Mouse (Mus musculus): ENCODE measurements around the gene Elmsan1. TPM values are rescaled to one million over a fixed set of nuclear protein-coding genes. Genes with fewer than 3 reads are reported as not detected.

Elmsan1 gene
- total RNA-seq, 1 experiment, result 9.6 TPM

DNA sequence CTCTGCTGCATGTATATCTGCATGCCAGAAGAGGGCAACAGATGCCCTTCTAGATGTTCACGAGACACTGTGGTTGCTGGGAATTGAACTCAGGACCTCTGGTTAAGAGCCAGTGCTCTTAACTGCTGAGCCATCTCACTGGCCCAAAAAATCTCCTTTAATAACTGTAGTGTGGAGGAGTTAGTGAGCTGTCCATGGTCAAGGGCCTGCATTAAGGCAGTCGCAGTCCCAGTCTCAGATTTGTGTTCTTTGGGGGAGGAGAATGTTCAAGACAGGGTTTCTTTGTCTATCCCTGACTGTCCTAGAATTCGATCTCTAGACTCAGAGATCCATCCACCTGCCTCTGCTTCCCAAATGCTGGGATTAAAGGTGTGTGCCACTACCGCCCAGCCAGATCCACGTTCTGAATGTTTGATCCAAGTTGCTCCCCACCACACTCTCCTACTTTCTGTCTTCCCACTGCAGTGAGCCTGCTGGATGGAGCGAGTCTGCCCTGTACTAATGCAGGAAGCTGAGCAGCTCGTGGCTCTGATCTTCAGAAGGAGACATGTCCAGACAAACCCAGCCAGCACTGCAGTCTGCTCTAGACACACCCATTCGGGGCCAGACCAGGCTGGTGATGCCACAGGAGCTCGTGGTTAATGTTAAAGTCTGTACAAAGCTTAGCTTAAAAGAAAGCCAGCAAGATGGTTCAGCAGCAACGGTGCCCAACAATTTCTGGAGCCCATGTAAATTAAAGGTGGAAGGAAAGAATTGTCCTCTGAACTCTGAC is 17.5 kb upstream of the Elmsan1 start:
- Histone ChIP-seq H3K9me3 (ENCODE audit: control insufficient read depth, insufficient read depth, low read depth, low read length) (no peaks in the 10 kb centered on the region), H3K9ac (ENCODE audit: insufficient read depth, low read depth, low read length, poor library complexity, severe bottlenecking) (peak overlapping the region; percentile 58; the same call in 1 of the 2 replicates), H3K4me3 (ENCODE audit: insufficient read depth in 1 of 2, low read depth in 1 of 2, low read length in 2 of 2, poor library complexity in 1 of 2, severe bottlenecking in 1 of 2) (no peak overlapping the region), H3K36me3 (ENCODE audit: control insufficient read depth, insufficient read depth, low read length, poor library complexity, severe bottlenecking) (no peaks in the 10 kb centered on the region), H3K4me1 (ENCODE audit: control insufficient read depth in 2 of 2, insufficient read depth in 2 of 2, low read length in 2 of 2, poor library complexity in 1 of 2) (peaks cover 3 to 13% of the 10 kb centered on the region in 2 experiments; a peak in 2 of 4 replicates), H3K27ac (ENCODE audit: insufficient read depth, low read depth, low read length, poor library complexity, severe bottlenecking) (peak overlapping the region; percentile 85)
- in situ Hi-C loops (cut with MboI; ENCODE audit: low sequenced_read_pairs in 2 of 2, unreplicated experiment in 2 of 2), result no loop called here
- peak; percentile 47 for DNase-seq (ENCODE audit: low read depth, low spot score)
- no peak for TF ChIP-seq MAFK (IDR thresholded peaks at IDR 0.05; ENCODE audit: insufficient read depth, low read depth, low read length)
- no peak for TF ChIP-seq HCFC1 (IDR thresholded peaks at IDR 0.05; ENCODE audit: borderline replicate concordance, insufficient read depth, low read length)
- no peak for TF ChIP-seq CHD2 (IDR thresholded peaks at IDR 0.05; ENCODE audit: low read depth, low read length)

DNA sequence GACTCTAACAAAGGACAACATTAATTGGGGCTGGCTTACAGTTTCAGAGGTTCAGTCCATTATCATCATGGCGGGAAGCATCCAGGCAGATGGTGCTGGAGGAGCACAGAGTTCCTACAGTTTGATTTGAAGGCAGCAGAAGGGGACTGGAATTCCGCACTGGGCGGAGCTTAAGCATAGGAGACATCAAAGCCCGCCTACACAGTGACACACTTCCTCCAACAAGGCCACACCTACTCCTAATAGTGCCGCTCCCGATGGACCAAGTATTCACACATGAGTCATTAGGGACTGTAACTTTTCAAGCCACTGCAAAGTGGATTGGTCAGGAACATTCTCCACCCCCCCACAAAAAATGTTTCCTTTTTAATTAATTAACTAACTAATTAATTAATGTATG is 16.9 kb upstream of the Elmsan1 start:
- H3K9ac ChIP-seq (ENCODE audit: insufficient read depth, low read depth, low read length, poor library complexity, severe bottlenecking), result no peak overlapping the region
- no peaks in the 10 kb centered on the region for H3K36me3 ChIP-seq (ENCODE audit: control insufficient read depth, insufficient read depth, low read length, poor library complexity, severe bottlenecking)
- H3K4me1 ChIP-seq (ENCODE audit: control insufficient read depth in 2 of 2, insufficient read depth in 2 of 2, low read length in 2 of 2, poor library complexity in 1 of 2), result peaks cover 3 to 13% of the 10 kb centered on the region in 2 experiments; a peak in 2 of 4 replicates
- H3K9me3 ChIP-seq (ENCODE audit: control insufficient read depth, insufficient read depth, low read depth, low read length), result no peaks in the 10 kb centered on the region
- H3K27ac ChIP-seq (ENCODE audit: insufficient read depth, low read depth, low read length, poor library complexity, severe bottlenecking), result no peak overlapping the region; the same call in 1 of the 2 replicates
- peak; percentile 69 for DNase-seq (ENCODE audit: low read depth, low spot score)
- in situ Hi-C loops (cut with MboI; ENCODE audit: low sequenced_read_pairs in 2 of 2, unreplicated experiment in 2 of 2), result no loop called here
- TF ChIP-seq ZNF384 (IDR thresholded peaks at IDR 0.05; ENCODE audit: low read depth, low read length), result no peak
- peak overlapping the region in 1 of 2 experiments; percentile 29; a peak in 1 of 4 replicates for H3K4me3 ChIP-seq (ENCODE audit: insufficient read depth in 1 of 2, low read depth in 1 of 2, low read length in 2 of 2, poor library complexity in 1 of 2, severe bottlenecking in 1 of 2)

- Histone ChIP-seq H3K27ac (ENCODE audit: insufficient read depth, low read depth, low read length, poor library complexity, severe bottlenecking) (no peak overlapping the region), H3K36me3 (ENCODE audit: control insufficient read depth, insufficient read depth, low read length, poor library complexity, severe bottlenecking) (no peaks in the 10 kb centered on the region), H3K9ac (ENCODE audit: insufficient read depth, low read depth, low read length, poor library complexity, severe bottlenecking) (no peak overlapping the region), H3K4me1 (ENCODE audit: control insufficient read depth in 2 of 2, insufficient read depth in 2 of 2, low read length in 2 of 2, poor library complexity in 1 of 2) (peaks cover 0 to 6% of the 10 kb centered on the region in 2 experiments; a peak in 2 of 4 replicates), H3K4me3 (ENCODE audit: insufficient read depth in 1 of 2, low read depth in 1 of 2, low read length in 2 of 2, poor library complexity in 1 of 2, severe bottlenecking in 1 of 2) (no peak overlapping the region), H3K9me3 (ENCODE audit: control insufficient read depth, insufficient read depth, low read depth, low read length) (no peaks in the 10 kb centered on the region)
- in situ Hi-C loops (cut with MboI; ENCODE audit: low sequenced_read_pairs in 2 of 2, unreplicated experiment in 2 of 2), result no loop called here
- DNase-seq (ENCODE audit: low read depth, low spot score), result no peak
- no peak for TF ChIP-seq MAFK (IDR thresholded peaks at IDR 0.05; ENCODE audit: insufficient read depth, low read depth, low read length)
- no peak for TF ChIP-seq CHD2 (IDR thresholded peaks at IDR 0.05; ENCODE audit: low read depth, low read length)
- no peak for TF ChIP-seq ZC3H11A (IDR thresholded peaks at IDR 0.05; ENCODE audit: borderline replicate concordance, low read depth, low read length)
- TF ChIP-seq HCFC1 (IDR thresholded peaks at IDR 0.05; ENCODE audit: borderline replicate concordance, insufficient read depth, low read length), result no peak
- TF ChIP-seq ZNF384 (IDR thresholded peaks at IDR 0.05; ENCODE audit: low read depth, low read length), result no peak
Measured at GRCm38 (mm10) chr12:84233488-84234100, 14.9 kb upstream of the Elmsan1 start.

DNA sequence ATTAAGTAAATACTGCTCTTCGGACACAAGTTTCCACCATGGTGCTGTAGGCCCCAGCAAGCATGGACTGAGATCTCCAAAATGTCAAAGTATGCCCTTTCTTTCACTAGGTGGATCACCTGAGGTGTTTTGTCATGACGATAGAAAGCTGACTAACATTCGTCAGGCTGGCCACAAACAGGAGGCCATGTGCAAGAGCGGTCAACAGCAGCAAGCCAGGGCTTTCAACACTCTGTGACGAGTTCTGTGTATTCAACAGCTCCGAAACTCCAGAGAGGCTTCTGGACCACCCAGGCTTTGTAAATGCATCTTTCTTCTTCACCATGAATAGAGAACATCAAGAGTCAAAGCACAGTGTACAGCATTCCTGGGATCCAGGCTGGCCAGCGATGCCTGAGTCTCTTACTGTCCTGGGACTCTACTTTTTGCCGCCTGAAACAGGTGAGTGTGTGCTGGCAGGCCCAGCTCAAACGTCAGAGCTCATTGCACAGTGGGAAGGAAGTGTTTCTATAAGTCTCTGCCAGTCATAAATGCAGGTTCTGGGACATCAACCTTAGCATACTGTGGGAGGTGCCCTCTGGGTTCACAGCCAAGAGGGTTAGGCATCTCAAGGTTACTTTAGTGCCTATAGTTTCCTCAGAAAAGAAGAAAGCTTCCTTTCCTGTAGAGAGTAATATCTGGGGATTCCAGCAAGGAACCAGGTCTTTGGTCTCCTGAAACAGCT is 7.6 kb upstream of the Elmsan1 start:
- no peaks in the 10 kb centered on the region for H3K36me3 ChIP-seq (ENCODE audit: control insufficient read depth, insufficient read depth, low read length, poor library complexity, severe bottlenecking)
- H3K4me1 ChIP-seq (ENCODE audit: control insufficient read depth in 2 of 2, insufficient read depth in 2 of 2, low read length in 2 of 2, poor library complexity in 1 of 2), result peaks cover 6 to 8% of the 10 kb centered on the region in 2 experiments; a peak in 2 of 4 replicates
- no peak overlapping the region for H3K27ac ChIP-seq (ENCODE audit: insufficient read depth, low read depth, low read length, poor library complexity, severe bottlenecking)
- H3K4me3 ChIP-seq (ENCODE audit: insufficient read depth in 1 of 2, low read depth in 1 of 2, low read length in 2 of 2, poor library complexity in 1 of 2, severe bottlenecking in 1 of 2), result no peak overlapping the region
- TF ChIP-seq ZNF384 (IDR thresholded peaks at IDR 0.05; ENCODE audit: low read depth, low read length) (no peak), ZC3H11A (IDR thresholded peaks at IDR 0.05; ENCODE audit: borderline replicate concordance, low read depth, low read length) (no peak), CHD2 (IDR thresholded peaks at IDR 0.05; ENCODE audit: low read depth, low read length) (no peak), HCFC1 (IDR thresholded peaks at IDR 0.05; ENCODE audit: borderline replicate concordance, insufficient read depth, low read length) (no peak), MAFK (IDR thresholded peaks at IDR 0.05; ENCODE audit: insufficient read depth, low read depth, low read length) (no peak)
- in situ Hi-C loops (cut with MboI; ENCODE audit: low sequenced_read_pairs in 2 of 2, unreplicated experiment in 2 of 2), result no loop called here
- no peak overlapping the region for H3K9ac ChIP-seq (ENCODE audit: insufficient read depth, low read depth, low read length, poor library complexity, severe bottlenecking)
- no peaks in the 10 kb centered on the region for H3K9me3 ChIP-seq (ENCODE audit: control insufficient read depth, insufficient read depth, low read depth, low read length)
- DNase-seq (ENCODE audit: low read depth, low spot score), result no peak

All from ES-E14 (cell line).